Mouse (Mus musculus) adipose tissue, adult 10 weeks (tissue): Measurements from ENCODE around the gene Gm14393. TPM values are rescaled to one million over a fixed set of nuclear protein-coding genes. Genes with fewer than 3 reads are reported as not detected.

Experiments used
- polyA plus RNA-seq: library from polyadenylated mRNA; stranded (reverse); fragments of 350-450 nt; fragmentation: Illumina TruSeq; extraction: RNeasy Lipid Tissue Mini Kit (QIAGEN cat#74804); gene quantifications from one replicate; pipeline ENCODE4 v1.2.3, GENCODE M21; 2014; ENCODE audit warnings: low read depth, low replicate concordance

Gene Gm14393
- 1.2 TPM for polyA plus RNA-seq

DNA sequence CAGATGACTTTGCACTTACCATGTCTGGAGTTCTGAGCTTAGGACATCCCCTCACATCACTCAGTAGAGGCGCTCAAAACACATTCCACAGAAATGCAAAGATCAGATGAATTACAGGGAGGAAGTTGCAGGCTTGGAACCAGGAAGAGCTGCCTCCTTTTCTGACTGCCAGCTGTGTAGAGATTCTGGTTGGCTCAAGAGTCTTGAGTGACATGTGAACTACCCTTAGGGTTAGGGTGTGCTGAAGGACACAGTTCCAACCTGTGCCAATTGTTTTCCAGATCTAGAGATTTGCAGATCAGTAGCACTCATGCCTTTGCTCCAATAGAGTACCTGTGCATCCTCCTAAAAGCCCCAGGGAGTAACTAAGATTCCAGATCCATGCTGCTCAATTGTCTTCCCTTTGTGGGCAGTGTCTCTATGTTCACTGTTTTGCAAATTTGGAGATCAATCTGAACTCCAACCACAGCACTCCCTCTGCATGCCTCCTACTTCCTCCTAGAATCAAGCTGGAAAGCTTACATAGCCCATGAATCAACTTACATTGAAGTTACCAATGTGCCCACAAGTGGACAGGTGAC lies at the start of gene Gm14393:
TSS of gene Gm14393 (minus strand) at position 101 of the 581 bp plus-strand sequence.

Other genes starting within 250 kb of the Gm14393 start
- not detected for gene Gm14444, start 57.5 kb downstream of the Gm14393 start, polyA plus RNA-seq
- 5.1 TPM for gene Gm14399, start 74.2 kb upstream of the Gm14393 start, polyA plus RNA-seq
- gene Gm14443, start 108.1 kb upstream of the Gm14393 start, polyA plus RNA-seq: 0.82 TPM
- gene Gm14391, start 139.1 kb upstream of the Gm14393 start, polyA plus RNA-seq: 7.1 TPM
- not detected for gene Gm14440, start 207.3 kb upstream of the Gm14393 start, polyA plus RNA-seq